Mouse (Mus musculus): Measurements from ENCODE around the gene Golt1a. TPM values are rescaled to one million over a fixed set of nuclear protein-coding genes. Genes with fewer than 3 reads are reported as not detected.

The Golt1a gene
- polyA plus RNA-seq, 1 experiment from 2014 or later = 7.6 TPM

GRCm38 (mm10) chr1:133316577-133316976, 7.0 kb downstream of the Golt1a start:
- Histone ChIP-seq H3K9me3 (ENCODE audit: control insufficient read depth, low read length) (no peaks in the 10 kb centered on the region), H3K36me3 (ENCODE audit: control insufficient read depth, insufficient read depth, low read length) (no peaks in the 10 kb centered on the region), H3K9ac (ENCODE audit: low read length) (no peak overlapping the region), H3K27ac (replicated peaks) (no peak overlapping the region), H3K27me3 (ENCODE audit: control insufficient read depth, insufficient read depth, low read length) (no peaks in the 10 kb centered on the region), H3K4me1 (replicated peaks; ENCODE audit: control insufficient read depth, insufficient read depth) (no peaks in the 10 kb centered on the region), H3K4me3 (ENCODE audit: low read depth, low read length) (no peak overlapping the region), H3K4me2 (replicated peaks; ENCODE audit: low read depth) (no peak overlapping the region)
- no peak for DNase-seq (ENCODE audit: low spot score)
- ATAC-seq (ENCODE audit: low FRiP score, low TSS enrichment) = no peak
- WGBS = 82% methylated on average over 4 of the region's 4 CpGs
- TF ChIP-seq EP300 (optimal IDR thresholded peaks at IDR 0.05) = no peak
- peak; percentile 26; the same call in 1 of the 2 replicates for TF ChIP-seq CTCF (IDR thresholded peaks at IDR 0.05; ENCODE audit: low read depth)

- Histone ChIP-seq H3K4me1 (replicated peaks; ENCODE audit: control insufficient read depth, insufficient read depth) (no peaks in the 10 kb centered on the region), H3K9ac (ENCODE audit: low read length) (no peak overlapping the region), H3K4me3 (ENCODE audit: low read depth, low read length) (no peak overlapping the region), H3K27ac (replicated peaks) (no peak overlapping the region), H3K9me3 (ENCODE audit: control insufficient read depth, low read length) (no peaks in the 10 kb centered on the region), H3K4me2 (replicated peaks; ENCODE audit: low read depth) (no peak overlapping the region), H3K27me3 (ENCODE audit: control insufficient read depth, insufficient read depth, low read length) (no peaks in the 10 kb centered on the region), H3K36me3 (ENCODE audit: control insufficient read depth, insufficient read depth, low read length) (no peaks in the 10 kb centered on the region)
- 82% methylated on average over 1 of the region's 1 CpGs for WGBS
- TF ChIP-seq EP300 (optimal IDR thresholded peaks at IDR 0.05) = no peak
- TF ChIP-seq CTCF (IDR thresholded peaks at IDR 0.05; ENCODE audit: low read depth) = peak; percentile 65
- DNase-seq (ENCODE audit: low spot score) (no peak), ATAC-seq (ENCODE audit: low FRiP score, low TSS enrichment) (no peak)
These were observed 7.5 kb downstream of the Golt1a start for GRCm38 (mm10) chr1:133317149-133317548.

GRCm38 (mm10) chr1:133321267-133321925, 11.8 kb downstream of the Golt1a start, which contains the start of gene Kiss1:
Kiss1 (plus strand) TSS chr1:133321875.
- DNase-seq (ENCODE audit: low spot score) = no peak
- Histone ChIP-seq H3K9ac (ENCODE audit: low read length) (no peak within 1 kb of the TSS), H3K4me2 (replicated peaks; ENCODE audit: low read depth) (no peak within 1 kb of the TSS), H3K27ac (replicated peaks) (no peak within 1 kb of the TSS), H3K36me3 (ENCODE audit: control insufficient read depth, insufficient read depth, low read length) (no peaks in the 10 kb centered on the region), H3K27me3 (ENCODE audit: control insufficient read depth, insufficient read depth, low read length) (no peaks in the 10 kb centered on the region), H3K4me3 (ENCODE audit: low read depth, low read length) (no peak within 1 kb of the TSS), H3K4me1 (replicated peaks; ENCODE audit: control insufficient read depth, insufficient read depth) (no peaks in the 10 kb centered on the region), H3K9me3 (ENCODE audit: control insufficient read depth, low read length) (no peaks in the 10 kb centered on the region)
- WGBS = 69% methylated on average over 13 of the region's 13 CpGs
- ATAC-seq (ENCODE audit: low FRiP score, low TSS enrichment) = peak; percentile 31; the same call in 1 of the 2 replicates
- no peak for TF ChIP-seq CTCF (IDR thresholded peaks at IDR 0.05; ENCODE audit: low read depth)
- TF ChIP-seq EP300 (optimal IDR thresholded peaks at IDR 0.05) = no peak

- Histone ChIP-seq H3K9me3 (ENCODE audit: control insufficient read depth, low read length) (no peaks in the 10 kb centered on the region), H3K9ac (ENCODE audit: low read length) (no peak overlapping the region), H3K27ac (replicated peaks) (no peak overlapping the region), H3K4me1 (replicated peaks; ENCODE audit: control insufficient read depth, insufficient read depth) (no peaks in the 10 kb centered on the region), H3K4me3 (ENCODE audit: low read depth, low read length) (no peak overlapping the region), H3K36me3 (ENCODE audit: control insufficient read depth, insufficient read depth, low read length) (no peaks in the 10 kb centered on the region), H3K4me2 (replicated peaks; ENCODE audit: low read depth) (no peak overlapping the region), H3K27me3 (ENCODE audit: control insufficient read depth, insufficient read depth, low read length) (no peaks in the 10 kb centered on the region)
- TF ChIP-seq EP300 (optimal IDR thresholded peaks at IDR 0.05) (no peak), CTCF (IDR thresholded peaks at IDR 0.05; ENCODE audit: low read depth) (no peak)
- DNase-seq (ENCODE audit: low spot score) (no peak), ATAC-seq (ENCODE audit: low FRiP score, low TSS enrichment) (no peak)
- WGBS = 32% methylated on average over 5 of the region's 5 CpGs
These were observed 13.7 kb downstream of the Golt1a start for GRCm38 (mm10) chr1:133323333-133323732.

- DNase-seq (ENCODE audit: low spot score) (no peak), ATAC-seq (ENCODE audit: low FRiP score, low TSS enrichment) (no peak)
- TF ChIP-seq CTCF (IDR thresholded peaks at IDR 0.05; ENCODE audit: low read depth) (no peak), EP300 (optimal IDR thresholded peaks at IDR 0.05) (no peak)
- no peaks in the 10 kb centered on the region for H3K4me1 ChIP-seq (replicated peaks; ENCODE audit: control insufficient read depth, insufficient read depth)
- H3K4me3 ChIP-seq (ENCODE audit: low read depth, low read length) = no peak overlapping the region
- H3K9ac ChIP-seq (ENCODE audit: low read length) = no peak overlapping the region
- H3K27me3 ChIP-seq (ENCODE audit: control insufficient read depth, insufficient read depth, low read length) = peaks cover 3% of the 10 kb centered on the region; the same call in 1 of the 2 replicates
- WGBS = 85% methylated on average over 8 of the region's 8 CpGs
- H3K36me3 ChIP-seq (ENCODE audit: control insufficient read depth, insufficient read depth, low read length) = no peaks in the 10 kb centered on the region
- no peak overlapping the region for H3K4me2 ChIP-seq (replicated peaks; ENCODE audit: low read depth)
- H3K9me3 ChIP-seq (ENCODE audit: control insufficient read depth, low read length) = no peaks in the 10 kb centered on the region
- no peak overlapping the region for H3K27ac ChIP-seq (replicated peaks)
These were observed 16.4 kb downstream of the Golt1a start for GRCm38 (mm10) chr1:133325951-133326350.

GRCm38 (mm10) chr1:133327094-133327493, 17.5 kb downstream of the Golt1a start:
- ATAC-seq (ENCODE audit: low FRiP score, low TSS enrichment) (no peak), DNase-seq (ENCODE audit: low spot score) (no peak)
- Histone ChIP-seq H3K4me1 (replicated peaks; ENCODE audit: control insufficient read depth, insufficient read depth) (no peaks in the 10 kb centered on the region), H3K4me2 (replicated peaks; ENCODE audit: low read depth) (no peak overlapping the region), H3K27ac (replicated peaks) (no peak overlapping the region), H3K9me3 (ENCODE audit: control insufficient read depth, low read length) (no peaks in the 10 kb centered on the region), H3K27me3 (ENCODE audit: control insufficient read depth, insufficient read depth, low read length) (peaks cover 3% of the 10 kb centered on the region; the same call in 1 of the 2 replicates), H3K4me3 (ENCODE audit: low read depth, low read length) (no peak overlapping the region), H3K9ac (ENCODE audit: low read length) (no peak overlapping the region), H3K36me3 (ENCODE audit: control insufficient read depth, insufficient read depth, low read length) (no peaks in the 10 kb centered on the region)
- WGBS = 67% methylated on average over 5 of the region's 5 CpGs
- TF ChIP-seq CTCF (IDR thresholded peaks at IDR 0.05; ENCODE audit: low read depth) (peak; percentile 39), EP300 (optimal IDR thresholded peaks at IDR 0.05) (no peak)
